Mouse (Mus musculus): ENCODE data around the gene Myl4. TPM values are rescaled to one million over a fixed set of nuclear protein-coding genes. Genes with fewer than 3 reads are reported as not detected.
A peak's percentile ranks its signal among the peaks of the same experiment; 100 is the strongest.
"Not testable (repeated sequence)": the region's sequence is repeated elsewhere in the genome, so short reads cannot be mapped to it uniquely, and the experiment has no call there.

Gene Myl4
- polyA plus RNA-seq, 1 experiment from 2014 or later: 8.5 TPM

DNA sequence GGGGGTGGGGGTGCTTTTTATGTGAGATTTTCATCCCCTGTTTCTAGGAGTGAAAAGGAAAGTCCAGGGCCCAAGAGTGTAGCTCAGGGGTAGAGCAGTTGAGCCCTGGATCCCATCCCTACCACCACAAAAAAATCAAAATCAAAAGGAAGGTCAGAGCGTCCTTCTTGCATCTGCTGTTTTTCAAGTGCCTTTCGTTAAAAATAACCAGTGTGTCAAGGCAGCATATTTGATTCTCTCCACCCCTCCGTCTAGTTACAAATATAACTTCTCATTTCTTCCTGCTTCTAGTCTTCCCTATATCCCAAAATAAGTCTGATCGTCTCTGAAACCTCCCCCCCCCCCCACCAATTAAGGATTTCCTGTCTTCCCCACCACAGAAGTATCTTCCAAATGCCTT, 7.6 kb downstream of the Myl4 start:
- H3K9ac ChIP-seq: no peak overlapping the region
- no peak overlapping the region for H3K4me3 ChIP-seq
- no peaks in the 10 kb centered on the region for H3K36me3 ChIP-seq
- H3K4me1 ChIP-seq (replicated peaks): no peaks in the 10 kb centered on the region
- H3K9me3 ChIP-seq: no peaks in the 10 kb centered on the region
- no peak overlapping the region for H3K27ac ChIP-seq (replicated peaks)
- no peak for ATAC-seq (ENCODE audit: low read depth)
- no peak overlapping the region for H3K4me2 ChIP-seq
- WGBS: 82% methylated on average over 4 of the region's 4 CpGs
- no peaks in the 10 kb centered on the region for H3K27me3 ChIP-seq

DNA sequence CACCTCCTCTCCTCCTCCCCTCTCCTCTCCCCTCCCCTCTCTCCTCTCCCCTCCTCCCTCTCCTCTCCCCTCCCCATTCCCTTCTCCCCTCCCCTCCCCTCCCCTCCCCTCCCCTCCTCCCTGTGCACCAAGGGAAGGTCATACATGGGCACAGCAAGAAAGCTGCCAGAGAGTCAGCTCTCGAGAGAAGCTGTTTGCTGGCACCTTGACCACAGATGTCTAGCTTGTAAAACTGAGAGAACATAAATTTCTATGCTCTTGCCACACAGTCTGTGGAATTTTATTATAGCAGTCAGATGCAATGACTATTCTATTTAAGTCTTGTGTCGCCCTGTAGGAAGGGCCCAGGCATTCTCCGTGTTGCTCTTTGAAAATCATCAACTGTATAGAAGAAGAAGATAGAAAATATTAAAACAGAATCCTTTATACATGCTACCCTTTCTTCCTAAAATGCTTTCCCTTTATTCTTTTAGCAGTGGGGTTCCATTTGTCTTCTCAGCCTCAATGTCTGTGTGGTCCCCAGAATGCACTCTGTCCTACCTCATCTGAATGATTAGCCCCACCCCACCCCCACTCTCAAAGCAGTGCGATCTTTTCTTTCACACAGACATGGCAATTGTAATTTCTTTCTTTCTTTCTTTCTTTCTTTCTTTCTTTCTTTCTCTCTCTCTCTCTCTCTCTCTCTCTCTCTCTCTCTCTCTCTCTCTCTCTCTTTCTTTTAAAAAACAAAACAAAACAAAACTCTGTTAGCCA, 8.4 kb downstream of the Myl4 start:
- Histone ChIP-seq H3K4me2 (no peak overlapping the region), H3K27ac (replicated peaks) (no peak overlapping the region), H3K9ac (no peak overlapping the region), H3K4me1 (replicated peaks) (no peaks in the 10 kb centered on the region), H3K27me3 (no peaks in the 10 kb centered on the region), H3K9me3 (no peaks in the 10 kb centered on the region), H3K36me3 (no peaks in the 10 kb centered on the region), H3K4me3 (no peak overlapping the region)
- no peak for ATAC-seq (ENCODE audit: low read depth)
- WGBS: 50% methylated on average over 4 of the region's 4 CpGs

DNA sequence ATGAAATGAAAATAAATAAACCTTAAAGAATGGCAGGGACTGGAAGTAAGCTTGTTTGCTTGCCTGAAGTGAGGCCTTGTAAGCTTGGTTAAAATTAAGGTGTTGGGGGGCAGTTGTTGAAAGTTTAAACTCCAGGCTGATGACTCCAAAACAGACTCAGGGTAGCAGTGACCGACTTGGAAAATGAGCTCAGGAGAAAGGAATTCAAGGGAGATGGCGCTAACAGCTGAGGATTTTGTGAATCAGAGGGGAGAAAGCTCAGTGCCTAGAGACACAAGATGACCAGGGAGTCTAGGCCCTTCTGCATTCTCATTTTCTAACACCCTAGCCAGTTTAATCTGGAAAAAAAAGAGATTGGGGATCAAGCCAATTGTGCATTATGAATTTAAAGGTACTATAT, 10.5 kb downstream of the Myl4 start:
- no peaks in the 10 kb centered on the region for H3K4me1 ChIP-seq (replicated peaks)
- no peak overlapping the region for H3K4me3 ChIP-seq
- WGBS: 70% methylated on average over 2 of the region's 2 CpGs
- H3K9ac ChIP-seq: no peak overlapping the region
- no peak for ATAC-seq (ENCODE audit: low read depth)
- no peak overlapping the region for H3K4me2 ChIP-seq
- H3K27ac ChIP-seq (replicated peaks): no peak overlapping the region
- H3K9me3 ChIP-seq: no peaks in the 10 kb centered on the region
- H3K27me3 ChIP-seq: no peaks in the 10 kb centered on the region
- no peaks in the 10 kb centered on the region for H3K36me3 ChIP-seq

DNA sequence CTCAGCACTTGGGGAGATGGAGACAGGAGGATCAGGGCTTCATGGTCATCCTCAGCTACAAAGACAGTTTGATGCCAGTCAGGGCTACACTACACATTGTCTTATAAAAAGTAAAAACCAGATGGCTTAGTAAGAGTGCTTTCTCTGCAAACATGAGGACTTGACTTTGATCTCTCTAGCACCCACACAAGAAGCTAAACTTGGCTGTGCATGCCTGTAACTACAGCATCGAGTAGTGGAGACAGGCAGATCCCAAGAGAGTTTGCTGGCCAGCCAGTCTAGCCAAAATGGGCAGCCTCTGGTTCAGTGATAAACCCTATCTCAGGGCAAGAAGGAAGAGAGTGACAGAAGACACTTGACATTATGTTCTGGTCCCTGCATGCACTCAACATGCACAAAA, 13.0 kb downstream of the Myl4 start:
- Histone ChIP-seq H3K4me2 (no peak overlapping the region), H3K9me3 (no peaks in the 10 kb centered on the region), H3K27me3 (no peaks in the 10 kb centered on the region), H3K9ac (no peak overlapping the region), H3K4me3 (no peak overlapping the region), H3K27ac (replicated peaks) (no peak overlapping the region), H3K4me1 (replicated peaks) (no peaks in the 10 kb centered on the region), H3K36me3 (no peaks in the 10 kb centered on the region)
- ATAC-seq (ENCODE audit: low read depth): no peak
- WGBS: 77% methylated on average over 1 of the region's 1 CpGs

DNA sequence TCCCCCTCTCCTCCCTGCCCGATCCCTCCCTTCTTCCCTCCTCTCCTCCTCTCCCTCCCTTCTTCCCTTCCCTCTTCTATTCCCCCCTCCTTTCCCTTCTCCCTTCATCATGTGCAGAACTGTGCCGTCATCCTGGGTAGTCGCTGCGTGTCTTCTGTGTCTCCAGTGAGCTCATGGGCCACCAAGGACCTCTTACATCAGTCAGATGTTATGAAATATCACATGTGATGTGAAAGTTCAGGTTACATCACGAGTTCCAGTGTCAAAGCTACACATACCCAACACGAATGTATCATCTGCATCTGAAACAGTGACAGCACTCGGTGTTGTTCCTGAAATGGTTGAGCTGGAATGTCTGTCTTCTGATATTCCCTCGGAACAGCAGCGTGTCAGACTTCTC, 14.7 kb downstream of the Myl4 start:
- no peaks in the 10 kb centered on the region for H3K4me1 ChIP-seq (replicated peaks)
- no peak overlapping the region for H3K27ac ChIP-seq (replicated peaks)
- no peak for ATAC-seq (ENCODE audit: low read depth)
- H3K36me3 ChIP-seq: no peaks in the 10 kb centered on the region
- no peaks in the 10 kb centered on the region for H3K27me3 ChIP-seq
- 77% methylated on average over 9 of the region's 9 CpGs for WGBS
- no peak overlapping the region for H3K4me2 ChIP-seq
- no peak overlapping the region for H3K4me3 ChIP-seq
- H3K9me3 ChIP-seq: no peaks in the 10 kb centered on the region; the same call in 1 of the 2 replicates
- no peak overlapping the region for H3K9ac ChIP-seq

DNA sequence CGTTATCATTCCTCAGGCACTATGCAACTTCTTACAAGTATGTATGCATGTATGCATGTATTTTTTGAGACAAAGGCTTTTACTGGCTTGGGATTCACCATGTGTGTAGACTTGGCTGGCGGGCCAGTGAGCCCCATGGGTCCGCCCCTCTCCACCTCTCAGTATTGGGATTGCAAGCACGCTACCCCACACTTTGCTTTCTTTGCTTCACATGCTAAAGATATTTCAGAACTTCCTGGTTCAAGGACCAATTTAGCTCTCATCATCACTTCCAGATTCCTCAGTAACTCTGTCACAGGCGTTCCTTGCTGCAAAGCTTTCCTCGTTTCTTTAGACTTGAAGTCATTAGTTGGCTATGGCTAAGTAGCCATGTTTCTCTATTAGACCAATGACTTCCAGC, 15.6 kb downstream of the Myl4 start:
- no peak overlapping the region for H3K27ac ChIP-seq (replicated peaks)
- H3K4me1 ChIP-seq (replicated peaks): peaks cover under 1% of the 10 kb centered on the region; the same call in 1 of the 2 replicates
- no peak overlapping the region for H3K4me2 ChIP-seq
- H3K9ac ChIP-seq: no peak overlapping the region
- H3K9me3 ChIP-seq: no peaks in the 10 kb centered on the region; the same call in 1 of the 2 replicates
- ATAC-seq (ENCODE audit: low read depth): no peak
- no peaks in the 10 kb centered on the region for H3K27me3 ChIP-seq
- no peak overlapping the region for H3K4me3 ChIP-seq
- WGBS: 85% methylated on average over 6 of the region's 6 CpGs
- no peaks in the 10 kb centered on the region for H3K36me3 ChIP-seq

DNA sequence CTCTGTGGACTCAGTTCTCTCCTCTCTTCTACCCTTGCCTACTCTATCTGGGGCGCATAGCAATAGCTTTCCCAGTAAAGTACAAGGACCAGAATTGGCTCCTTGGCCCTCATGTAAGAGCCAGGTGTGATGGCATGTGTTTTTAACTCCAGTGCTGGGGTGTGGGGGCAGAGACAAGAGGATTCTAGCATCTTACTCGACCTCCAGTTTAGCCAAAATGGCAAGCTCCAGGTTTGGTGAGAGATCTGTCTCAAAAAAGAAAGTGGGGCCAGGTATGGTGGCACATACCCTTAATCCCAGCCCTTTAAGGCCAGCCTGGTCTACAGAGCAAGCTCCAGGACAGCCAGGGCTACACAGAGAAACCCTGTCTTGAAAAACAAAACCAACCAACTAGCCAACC, 16.3 kb downstream of the Myl4 start:
- Histone ChIP-seq H3K4me3 (no peak overlapping the region), H3K27me3 (peaks cover 1% of the 10 kb centered on the region; the same call in 1 of the 2 replicates), H3K9ac (no peak overlapping the region), H3K9me3 (no peaks in the 10 kb centered on the region; the same call in 1 of the 2 replicates), H3K27ac (replicated peaks) (no peak overlapping the region), H3K4me2 (no peak overlapping the region), H3K4me1 (replicated peaks) (peaks cover 5% of the 10 kb centered on the region; the same call in 1 of the 2 replicates), H3K36me3 (no peaks in the 10 kb centered on the region)
- ATAC-seq (ENCODE audit: low read depth): no peak
- 83% methylated on average over 2 of the region's 2 CpGs for WGBS

DNA sequence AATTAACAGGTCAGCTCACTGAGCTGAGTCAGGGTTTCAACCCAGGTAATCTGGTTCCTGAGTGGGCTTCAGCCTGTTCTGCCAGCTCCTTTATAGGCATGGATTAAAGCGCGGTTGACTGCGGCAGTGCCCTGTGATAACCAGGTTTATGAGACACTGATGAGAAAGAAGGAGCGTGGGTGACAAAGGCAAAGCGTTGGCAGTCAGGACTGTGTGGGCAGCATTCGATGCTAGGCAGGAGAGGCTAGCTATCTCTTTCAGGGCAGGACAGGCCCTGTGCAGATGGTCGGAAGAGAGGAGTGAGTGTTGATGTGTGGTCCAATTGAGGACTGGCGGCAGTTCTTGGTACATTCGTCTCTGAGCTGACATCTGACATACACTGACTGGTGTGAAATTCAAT, 17.3 kb downstream of the Myl4 start:
- no peak overlapping the region for H3K4me2 ChIP-seq
- no peak overlapping the region for H3K9ac ChIP-seq
- no peak for ATAC-seq (ENCODE audit: low read depth)
- H3K27ac ChIP-seq (replicated peaks): no peak overlapping the region
- no peaks in the 10 kb centered on the region for H3K36me3 ChIP-seq
- no peaks in the 10 kb centered on the region; the same call in 1 of the 2 replicates for H3K9me3 ChIP-seq
- H3K27me3 ChIP-seq: peaks cover 7% of the 10 kb centered on the region
- peaks cover 5% of the 10 kb centered on the region; the same call in 1 of the 2 replicates for H3K4me1 ChIP-seq (replicated peaks)
- no peak overlapping the region for H3K4me3 ChIP-seq
- WGBS: 91% methylated on average over 9 of the region's 9 CpGs

DNA sequence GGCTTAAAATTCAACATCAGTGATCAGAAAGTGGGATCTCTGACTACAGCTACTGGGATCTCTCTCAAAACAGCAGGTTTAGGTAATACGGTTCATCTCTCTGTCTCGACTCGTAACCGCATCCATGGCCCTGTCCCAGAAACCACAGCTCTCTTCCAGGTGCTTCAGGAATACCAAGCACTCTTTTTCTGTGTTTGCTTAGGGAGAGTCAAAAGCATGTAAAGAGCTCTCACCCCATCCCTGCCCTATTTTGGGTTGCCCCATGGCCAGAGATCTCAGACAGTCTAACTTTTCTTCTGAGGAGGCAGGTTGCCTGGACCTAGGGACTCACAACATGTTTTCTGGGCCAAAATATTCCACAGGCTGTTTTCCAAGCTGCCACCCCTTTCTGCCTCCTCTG, 17.9 kb downstream of the Myl4 start:
- no peaks in the 10 kb centered on the region; the same call in 1 of the 2 replicates for H3K9me3 ChIP-seq
- H3K4me2 ChIP-seq: no peak overlapping the region
- no peak overlapping the region for H3K27ac ChIP-seq (replicated peaks)
- no peak for ATAC-seq (ENCODE audit: low read depth)
- H3K4me1 ChIP-seq (replicated peaks): peaks cover 5% of the 10 kb centered on the region; the same call in 1 of the 2 replicates
- no peak overlapping the region for H3K4me3 ChIP-seq
- H3K27me3 ChIP-seq: peaks cover 7% of the 10 kb centered on the region
- no peak overlapping the region for H3K9ac ChIP-seq
- WGBS: 97% methylated on average over 4 of the region's 4 CpGs
- H3K36me3 ChIP-seq: no peaks in the 10 kb centered on the region

DNA sequence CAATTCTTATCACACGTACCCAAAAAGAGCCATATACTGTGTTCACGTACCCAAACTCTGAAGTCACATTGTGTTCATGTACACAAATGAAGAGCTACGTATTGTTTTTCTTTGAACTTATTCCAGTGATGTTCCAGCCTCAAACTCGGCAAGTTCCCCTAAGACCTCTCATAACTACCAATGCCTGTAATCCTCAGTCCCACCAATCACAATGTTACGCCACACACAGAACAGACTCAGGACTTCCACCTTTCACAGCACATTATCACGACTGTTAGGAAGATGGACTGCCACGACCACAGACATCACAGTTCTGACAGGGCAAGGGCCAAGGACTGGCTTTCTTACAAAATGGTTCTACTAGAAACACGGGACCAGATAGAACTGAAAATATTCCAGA, 20.1 kb downstream of the Myl4 start:
- not testable (repeated sequence) for H3K27me3 ChIP-seq; H3K4me3 ChIP-seq; H3K36me3 ChIP-seq; H3K9me3 ChIP-seq; H3K4me2 ChIP-seq; ATAC-seq (ENCODE audit: low read depth); H3K27ac ChIP-seq (replicated peaks); H3K9ac ChIP-seq; H3K4me1 ChIP-seq (replicated peaks)
- 81% methylated on average over 8 of the region's 8 CpGs for WGBS

DNA sequence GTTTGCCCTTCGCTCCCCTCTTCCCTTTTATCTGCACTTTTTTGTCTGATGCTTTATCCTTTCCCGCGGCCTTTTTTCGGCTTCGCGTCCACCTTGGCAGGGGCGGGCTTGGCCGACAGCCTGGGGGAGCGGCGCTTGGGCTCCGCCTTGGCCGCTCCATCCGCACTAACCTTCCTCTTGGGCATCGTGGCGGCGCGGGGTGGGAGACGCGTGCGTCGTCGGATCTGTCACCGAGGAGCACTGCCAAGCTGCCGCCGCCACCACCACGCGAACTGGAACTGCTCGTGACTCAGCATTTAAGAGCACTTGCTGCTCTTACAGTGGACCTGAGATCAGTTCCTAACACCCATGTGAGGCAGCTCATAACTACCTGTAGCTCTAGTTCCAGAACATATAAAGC, 20.9 kb downstream of the Myl4 start:
- not testable (repeated sequence) for H3K9me3 ChIP-seq; H3K36me3 ChIP-seq; H3K4me1 ChIP-seq (replicated peaks); ATAC-seq (ENCODE audit: low read depth); H3K27ac ChIP-seq (replicated peaks); H3K27me3 ChIP-seq
- Histone ChIP-seq H3K4me3 (peak overlapping the region; percentile 35), H3K4me2 (peak overlapping the region; percentile 59), H3K9ac (peak overlapping the region; percentile 57)
- WGBS: 2% methylated on average over 28 of the region's 28 CpGs

DNA sequence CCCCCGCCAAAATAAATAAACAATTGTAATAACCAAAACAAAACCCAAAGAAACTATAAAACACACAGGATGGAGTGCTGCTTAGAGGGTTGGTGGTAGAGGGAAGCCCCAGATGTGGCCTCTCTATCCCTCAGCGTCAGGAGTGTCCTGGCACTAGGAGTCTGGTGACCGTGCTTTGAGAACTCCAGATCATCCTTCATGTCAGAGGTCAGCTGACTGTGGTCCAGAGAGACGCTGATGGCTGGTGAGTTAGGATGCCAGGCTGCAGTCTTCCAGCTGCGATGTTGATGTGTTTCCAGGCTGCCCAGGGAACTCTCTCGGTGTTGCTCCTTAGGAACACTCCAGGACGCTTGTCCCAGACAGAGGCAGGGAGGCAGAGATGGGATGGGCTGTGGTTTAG, 21.6 kb downstream of the Myl4 start:
- Histone ChIP-seq H3K4me3 (no peak overlapping the region), H3K4me1 (replicated peaks) (peaks cover 5% of the 10 kb centered on the region; the same call in 1 of the 2 replicates), H3K36me3 (no peaks in the 10 kb centered on the region), H3K4me2 (no peak overlapping the region), H3K27me3 (peaks cover 7% of the 10 kb centered on the region), H3K9ac (no peak overlapping the region), H3K9me3 (no peaks in the 10 kb centered on the region; the same call in 1 of the 2 replicates), H3K27ac (replicated peaks) (no peak overlapping the region)
- WGBS: 61% methylated on average over 7 of the region's 7 CpGs
- ATAC-seq (ENCODE audit: low read depth): no peak

DNA sequence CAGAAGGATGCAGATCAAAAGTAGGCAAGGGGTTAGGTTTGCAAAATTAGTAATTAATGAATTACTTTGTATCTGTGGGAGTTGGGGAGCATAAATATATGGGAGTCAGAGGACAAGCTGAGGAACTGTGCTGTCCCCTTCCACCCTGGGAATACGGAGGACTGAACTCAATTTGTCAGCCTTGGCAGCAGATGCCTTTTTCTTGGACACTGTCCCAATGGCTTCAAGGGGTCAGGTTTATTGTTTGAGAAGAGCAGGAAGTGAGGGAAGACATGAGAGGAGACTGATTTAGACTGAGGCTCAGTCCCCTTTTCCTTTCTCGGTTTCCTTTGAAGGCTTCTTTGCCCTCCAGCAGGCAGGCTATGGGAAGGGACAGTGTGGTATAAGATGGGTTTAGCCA, 22.1 kb downstream of the Myl4 start:
- 60% methylated on average over 2 of the region's 2 CpGs for WGBS
- Histone ChIP-seq H3K9me3 (no peaks in the 10 kb centered on the region; the same call in 1 of the 2 replicates), H3K9ac (no peak overlapping the region), H3K4me1 (replicated peaks) (peaks cover 5% of the 10 kb centered on the region; the same call in 1 of the 2 replicates), H3K36me3 (no peaks in the 10 kb centered on the region), H3K27me3 (peaks cover 7% of the 10 kb centered on the region), H3K27ac (replicated peaks) (no peak overlapping the region), H3K4me2 (no peak overlapping the region), H3K4me3 (no peak overlapping the region)
- no peak for ATAC-seq (ENCODE audit: low read depth)

All from neural tube, embryonic 13.5 days (tissue).